Mouse (Mus musculus): ENCODE data around the gene Folr2.

Gene Folr2

GRCm38 (mm10) chr7:101823758-101824630, 33.0 kb downstream of the Folr2 start:
- DNase-seq (ENCODE audit: low spot score in 2 of 2): no peak

GRCm38 (mm10) chr7:101822836-101823757, 33.9 kb downstream of the Folr2 start:
- no peak for DNase-seq (ENCODE audit: low spot score in 2 of 2)

GRCm38 (mm10) chr7:101821571-101822501, 35.2 kb downstream of the Folr2 start:
- DNase-seq (ENCODE audit: low spot score in 2 of 2): peak; percentile 54 to 61

- no peak for DNase-seq (ENCODE audit: low spot score in 2 of 2)
Observed at GRCm38 (mm10) chr7:101820295-101821030, 36.5 kb downstream of the Folr2 start.

- DNase-seq (ENCODE audit: low spot score in 2 of 2): no peak
Observed at GRCm38 (mm10) chr7:101817861-101818401, 39.1 kb downstream of the Folr2 start, which contains the start of gene Phox2a. Gene Phox2a (plus strand): TSS chr7:101818313.

All from urinary bladder, adult 18-20 months (tissue).